Mouse (Mus musculus) heart, postnatal 36 days (tissue): ENCODE data around the gene Amh. TPM values are rescaled to one million over a fixed set of nuclear protein-coding genes. Genes with fewer than 3 reads are reported as not detected.
A peak's percentile ranks its signal among the peaks of the same experiment; 100 is the strongest.

Experiments used
- DNase-seq, 2 experiments: peaks; one replicate each; pipeline ENCODE4 v3.0.0; 2021 to 2022
- intact Hi-C: fragments of 180-260 bp; cut with DNase I; formaldehyde crosslinking; loops from one replicate; pipeline ENCODE4 v1.15.1; 2025
- microRNA-seq, 2 experiments: library from miRNA; unstranded; fragments of <30 nt; microRNA quantifications; one replicate each; pipeline ENCODE4 v1.2.0; 2021; ENCODE audit warnings: borderline number of aligned reads in 2 of 2
- total RNA-seq, 2 experiments: library from RNA; stranded (reverse); gene quantifications; 2 replicates each; pipeline ENCODE4 v1.2.3; 2021

Amh gene
- total RNA-seq, 2 experiments from 2014 or later = 0.22 to 0.53 TPM

GRCm38 (mm10) chr10:80845055-80845693 lies 40.1 kb downstream of the Amh start:
- DNase-seq = no peak
- intact Hi-C loops = no loop called here

GRCm38 (mm10) chr10:80845732-80846131 lies 40.7 kb downstream of the Amh start:
- no peak for DNase-seq
- intact Hi-C loops = no loop called here

- intact Hi-C loops = no loop called here
- DNase-seq = no peak
These were observed 43.5 kb downstream of the Amh start for GRCm38 (mm10) chr10:80848571-80848970.

GRCm38 (mm10) chr10:80854913-80855748 lies 50.1 kb downstream of the Amh start, which contains the start of the genes Lsm7 and Sppl2b:
TSS of gene Lsm7 (minus strand) at chr10:80855209.
TSS of gene Sppl2b (plus strand) at chr10:80855275.
- intact Hi-C loops = no loop called here
- peak; percentile 99 for DNase-seq

DNA sequence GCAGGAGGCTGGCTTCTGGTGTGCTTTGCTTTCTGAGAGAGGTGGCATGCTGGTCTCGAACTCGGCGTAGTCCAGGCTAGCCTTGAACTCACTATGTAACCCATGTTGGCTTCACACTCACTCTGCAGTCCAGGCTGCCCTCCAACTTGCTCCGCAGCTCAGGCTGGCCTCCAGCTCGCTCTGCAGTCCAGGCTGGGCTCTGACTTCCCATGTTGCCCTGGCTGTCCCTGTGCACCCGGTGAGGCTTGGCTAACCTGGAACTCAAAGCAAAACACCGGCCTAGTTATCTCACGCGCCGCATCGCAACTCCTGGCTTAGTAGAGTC lies 50.7 kb downstream of the Amh start:
- intact Hi-C loops = no loop called here
- DNase-seq = no peak

DNA sequence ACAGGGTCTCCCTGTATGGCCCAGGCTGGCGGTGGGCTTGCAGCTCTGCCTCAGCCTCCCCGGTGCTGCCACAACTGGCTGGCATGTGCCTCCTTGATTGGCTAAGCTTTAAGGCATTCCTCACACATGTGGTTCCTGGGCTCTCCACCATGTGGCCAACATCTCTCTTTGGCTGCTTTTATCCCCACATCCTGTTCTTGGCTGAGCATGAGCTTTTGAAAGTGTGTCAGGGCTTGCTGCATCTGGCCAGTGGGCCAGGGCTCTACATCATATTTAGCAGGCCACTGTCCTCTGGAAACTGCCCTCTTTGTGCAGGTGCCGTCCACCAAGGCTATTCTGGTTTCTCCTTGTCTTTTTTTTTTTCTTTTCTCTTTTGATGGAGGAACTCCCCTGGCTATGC lies 51.2 kb downstream of the Amh start:
- intact Hi-C loops = no loop called here
- peak in 1 of 2 experiments; percentile 18 for DNase-seq

GRCm38 (mm10) chr10:80856908-80857307 lies 51.9 kb downstream of the Amh start:
- intact Hi-C loops = no loop called here
- DNase-seq = no peak

Small RNA genes lying within 50 kb of the gene (microRNA-seq; reads per million reads assigned to microRNA genes)
- 0 to 2.0 reads per million in 2 experiments for gene Mir1982

Other genes starting within 250 kb of the Amh start
- 10 to 100 TPM; 12.3 to 13.7 TPM for gene Rexo1, start 243.7 kb upstream of the Amh start, total RNA-seq
- 1 to 10 TPM; 3.6 to 4.5 TPM for gene Klf16, start 227.9 kb upstream of the Amh start, total RNA-seq
- 10 to 100 TPM; 48.3 to 51.2 TPM for gene Abhd17a, start 214.9 kb upstream of the Amh start, total RNA-seq
- 10 to 100 TPM; 19.7 to 22.1 TPM for gene Scamp4, start 202.4 kb upstream of the Amh start, total RNA-seq
- gene Adat3, start 202.4 kb upstream of the Amh start, total RNA-seq = 1 to 10 TPM in 1 of 2 experiments, under 1 TPM in 1; 0.49 to 1.4 TPM
- gene Gm49322, start 199.2 kb upstream of the Amh start, total RNA-seq = under 1 TPM; 0.41 to 0.58 TPM
- 100 to 1,000 TPM; 111 to 119 TPM for gene Csnk1g2, start 182.4 kb upstream of the Amh start, total RNA-seq
- gene Btbd2, start 148.2 kb upstream of the Amh start, total RNA-seq = 10 to 100 TPM; 45.5 to 46.8 TPM
- gene Mknk2, start 127.1 kb upstream of the Amh start, total RNA-seq = 100 to 1,000 TPM; 223 to 233 TPM
- gene Mob3a, start 103.3 kb upstream of the Amh start, total RNA-seq = 1 to 10 TPM; 5.3 to 6.7 TPM
- gene Izumo4, start 103.1 kb upstream of the Amh start, total RNA-seq = 1 to 10 TPM; 2.5 to 2.9 TPM
- 10 to 100 TPM; 35.1 to 43.5 TPM for gene Ap3d1, start 63.0 kb upstream of the Amh start, total RNA-seq
- gene Dot1l, start 50.0 kb upstream of the Amh start, total RNA-seq = 10 to 100 TPM; 22.5 to 27.0 TPM
- 10 to 100 TPM; 29.5 to 29.7 TPM for gene Sf3a2, start 7.0 kb upstream of the Amh start, total RNA-seq
- 10 to 100 TPM; 29.3 to 31.3 TPM for gene Plekhj1, start 6.6 kb upstream of the Amh start, total RNA-seq
- gene Jsrp1, start 8.3 kb downstream of the Amh start, total RNA-seq = under 1 TPM in 1 of 2 experiments, not detected in 1; 0.46 TPM
- gene Oaz1, start 21.4 kb downstream of the Amh start, total RNA-seq = 100 to 1,000 TPM; 850 to 884 TPM
- 1 to 10 TPM; 6.4 to 8.9 TPM for gene Lingo3, start 38.8 kb downstream of the Amh start, total RNA-seq
- 10 to 100 TPM; 19.6 to 25.4 TPM for gene Lsm7, start 50.0 kb downstream of the Amh start, total RNA-seq
- 10 to 100 TPM; 15.6 to 19.1 TPM for gene Sppl2b, start 50.0 kb downstream of the Amh start, total RNA-seq
- gene Tmprss9, start 66.6 kb downstream of the Amh start, total RNA-seq = not detected
- 100 to 1,000 TPM; 129 to 145 TPM for gene Timm13, start 95.7 kb downstream of the Amh start, total RNA-seq
- gene Lmnb2, start 113.0 kb downstream of the Amh start, total RNA-seq = 1 to 10 TPM; 3.6 to 4.9 TPM
- 10 to 100 TPM; 11.0 to 18.7 TPM for gene Gadd45b, start 124.8 kb downstream of the Amh start, total RNA-seq
- under 1 TPM; 0.22 to 0.67 TPM for gene Gng7, start 209.7 kb downstream of the Amh start, total RNA-seq
- gene Diras1, start 220.4 kb downstream of the Amh start, total RNA-seq = not detected
- 10 to 100 TPM; 14.5 to 14.6 TPM for gene Slc39a3, start 232.2 kb downstream of the Amh start, total RNA-seq